Mouse (Mus musculus): ENCODE results near the gene Bag6. TPM values are rescaled to one million over a fixed set of nuclear protein-coding genes. Genes with fewer than 3 reads are reported as not detected.
"Not testable (repeated sequence)": the region's sequence is repeated elsewhere in the genome, so short reads cannot be mapped to it uniquely, and the experiment has no call there.

Bag6 gene
- polyA plus RNA-seq, 1 experiment from 2014 or later: 51.2 TPM

DNA sequence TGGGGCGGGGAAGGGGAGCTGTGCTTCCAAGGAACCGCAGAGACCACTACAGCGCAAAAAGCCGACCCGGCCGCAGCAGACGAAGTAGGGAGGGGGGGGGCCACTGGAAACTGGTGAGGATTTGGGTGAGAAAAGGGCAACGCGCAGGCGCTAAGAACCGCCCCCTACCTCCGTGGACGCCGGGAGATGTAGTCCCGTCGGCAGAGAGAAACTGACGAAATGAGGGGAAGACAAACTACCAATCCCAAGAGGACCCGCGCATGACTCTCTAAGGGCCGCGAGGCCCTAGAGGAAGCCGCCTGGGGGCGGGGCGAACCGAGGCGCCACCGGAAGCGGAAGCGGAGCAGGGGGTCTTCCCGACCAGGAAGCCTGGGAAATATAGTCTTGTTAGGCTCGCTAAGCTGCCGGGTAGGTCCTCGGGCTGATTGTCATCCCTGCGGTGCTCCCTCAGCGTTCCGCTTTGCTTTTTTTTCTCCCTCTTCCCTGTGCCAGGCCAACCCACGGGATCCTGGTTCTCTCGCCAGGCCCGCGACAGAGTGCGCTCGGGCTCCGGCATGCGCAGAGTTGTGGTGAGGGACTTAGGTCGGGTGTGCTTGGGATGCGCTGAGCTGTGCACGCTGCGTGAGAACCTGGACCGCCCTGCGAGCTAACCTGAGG, 13.7 kb upstream of the Bag6 start, which contains the start of gene Gpank1:
Gene Gpank1 (plus strand): TSS at position 313 of the 657 bp plus-strand sequence.
- Histone ChIP-seq H3K9ac (peak within 1 kb of the TSS; percentile 91), H3K4me2 (peak within 1 kb of the TSS; percentile 95), H3K27ac (peak within 1 kb of the TSS; percentile 86), H3K36me3 (peaks cover 41% of the 10 kb centered on the region), H3K9me3 (no peaks in the 10 kb centered on the region), H3K27me3 (no peaks in the 10 kb centered on the region), H3K4me3 (peak within 1 kb of the TSS; percentile 81), H3K4me1 (peaks cover 33% of the 10 kb centered on the region)
- ATAC-seq (ENCODE audit: borderline replicate concordance, extremely low read depth, low FRiP score, low TSS enrichment): peak; percentile 97
- under 1% methylated on average over 48 of the region's 50 CpGs for WGBS

DNA sequence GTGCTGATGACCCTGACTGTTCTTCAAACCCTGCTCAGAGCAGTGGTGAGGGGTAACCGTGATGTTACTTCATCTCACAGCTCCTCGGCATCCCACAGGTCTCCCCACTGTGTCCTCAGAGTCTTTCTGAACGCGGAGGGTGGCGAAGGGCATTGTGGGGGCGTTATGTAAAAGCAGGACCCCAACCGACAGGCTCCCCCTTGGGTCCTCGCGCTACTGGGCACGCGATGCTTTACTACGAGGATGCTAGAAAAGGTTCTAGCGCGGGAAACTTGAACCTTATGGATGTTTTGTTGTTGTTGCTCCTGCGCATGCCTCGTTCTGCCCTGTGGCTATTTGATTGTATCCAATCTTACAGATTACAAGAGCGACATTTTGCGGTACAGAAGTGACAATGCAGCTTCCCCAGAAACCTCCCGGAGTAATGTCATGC, 13.1 kb upstream of the Bag6 start, which contains the start of gene Csnk2b:
Gene Csnk2b (minus strand): TSS at position 183 of the 433 bp plus-strand sequence.
- under 1% methylated on average over 19 of the region's 19 CpGs for WGBS
- Histone ChIP-seq H3K36me3 (peaks cover 37% of the 10 kb centered on the region), H3K9ac (peak within 1 kb of the TSS; percentile 91)

DNA sequence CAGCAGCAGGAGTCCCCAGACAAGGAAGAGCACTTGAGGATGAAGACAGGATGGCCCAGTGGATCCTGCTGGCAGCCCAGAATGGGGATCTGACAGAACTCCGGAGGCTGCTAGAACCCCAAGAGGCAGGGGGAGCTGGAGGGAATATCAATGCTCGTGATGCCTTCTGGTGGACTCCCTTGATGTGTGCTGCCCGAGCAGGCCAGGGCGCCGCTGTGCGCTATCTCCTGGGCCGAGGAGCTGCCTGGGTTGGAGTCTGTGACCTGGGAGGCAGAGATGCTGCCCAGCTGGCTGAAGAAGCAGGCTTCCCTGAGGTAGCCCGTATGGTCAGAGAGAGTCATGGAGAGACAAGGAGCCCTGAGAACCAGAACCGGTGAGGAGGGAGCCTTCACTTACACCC, 11.7 kb upstream of the Bag6 start:
- H3K4me3 ChIP-seq; H3K9me3 ChIP-seq; ATAC-seq (ENCODE audit: borderline replicate concordance, extremely low read depth, low FRiP score, low TSS enrichment); H3K4me2 ChIP-seq; H3K27me3 ChIP-seq; H3K9ac ChIP-seq; H3K27ac ChIP-seq: not testable (repeated sequence)
- Histone ChIP-seq H3K4me1 (peaks cover 48% of the 10 kb centered on the region), H3K36me3 (peaks cover 26% of the 10 kb centered on the region)
- 87% methylated on average over 9 of the region's 9 CpGs for WGBS

More for the DNA sequence above, 13.1 kb upstream of the Bag6 start, which contains the start of gene Csnk2b:
- no peaks in the 10 kb centered on the region for H3K27me3 ChIP-seq
- peak within 1 kb of the TSS; percentile 95 for H3K4me2 ChIP-seq
- ATAC-seq (ENCODE audit: borderline replicate concordance, extremely low read depth, low FRiP score, low TSS enrichment): no peak; the same call in 1 of the 2 replicates
- peak within 1 kb of the TSS; percentile 86 for H3K27ac ChIP-seq
- H3K4me3 ChIP-seq: peak within 1 kb of the TSS; percentile 81
- H3K4me1 ChIP-seq: peaks cover 37% of the 10 kb centered on the region
- no peaks in the 10 kb centered on the region for H3K9me3 ChIP-seq

DNA sequence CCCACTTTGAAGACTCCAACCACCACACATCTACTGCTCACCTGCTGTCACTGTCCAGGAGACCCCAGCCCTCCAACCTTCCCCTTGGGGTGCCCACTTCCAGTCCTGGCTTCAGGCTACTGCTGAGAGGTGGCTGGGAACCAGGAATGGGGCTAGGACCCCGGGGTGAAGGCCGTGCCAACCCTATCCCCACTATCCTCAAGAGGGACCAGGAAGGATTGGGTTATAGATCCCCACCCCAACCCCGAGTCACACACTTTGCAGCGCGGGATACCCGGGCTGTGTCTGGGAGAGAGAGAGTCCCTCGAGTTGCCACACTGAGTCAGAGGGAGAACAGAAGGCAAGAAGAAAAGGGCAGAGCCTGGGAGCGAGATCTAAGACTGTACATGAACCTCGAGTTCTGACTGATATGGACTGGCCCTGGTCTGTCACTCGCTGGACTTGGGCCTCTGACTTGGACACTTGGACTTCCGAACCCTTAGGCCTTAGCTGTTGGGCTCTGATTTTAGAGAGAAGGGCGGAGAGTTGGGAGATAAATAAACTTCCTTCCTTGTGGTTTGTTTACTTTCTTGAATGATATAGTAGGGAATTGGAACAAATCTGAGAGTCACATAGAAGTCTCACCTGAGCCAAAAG, 10.6 kb upstream of the Bag6 start:
- not testable (repeated sequence) for H3K9me3 ChIP-seq; ATAC-seq (ENCODE audit: borderline replicate concordance, extremely low read depth, low FRiP score, low TSS enrichment); H3K9ac ChIP-seq; H3K4me2 ChIP-seq; H3K27ac ChIP-seq; H3K27me3 ChIP-seq; H3K4me3 ChIP-seq
- peaks cover 15% of the 10 kb centered on the region; the same call in 1 of the 2 replicates for H3K36me3 ChIP-seq
- peaks cover 48% of the 10 kb centered on the region for H3K4me1 ChIP-seq
- 89% methylated on average over 12 of the region's 12 CpGs for WGBS

DNA sequence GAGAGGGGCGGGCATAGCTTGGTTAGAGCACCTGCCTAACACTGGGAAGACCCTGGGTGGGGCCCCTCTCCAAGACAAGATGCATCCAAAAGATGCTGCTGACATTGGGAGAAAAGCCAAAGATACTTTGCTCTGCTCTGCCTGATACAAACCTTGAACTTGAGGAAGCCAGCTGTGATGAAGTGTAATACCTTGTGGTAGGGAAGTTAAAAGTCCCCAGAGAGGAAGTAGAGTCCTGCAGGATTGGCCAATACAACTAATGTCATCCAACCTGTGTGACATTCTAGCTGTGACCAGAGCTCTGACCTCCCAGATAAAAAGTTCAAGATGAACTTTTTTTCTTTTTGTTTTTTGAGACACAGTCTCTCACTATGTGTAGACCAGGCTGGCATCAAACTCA, 9.9 kb upstream of the Bag6 start:
- peak overlapping the region; percentile 89; the same call in 1 of the 2 replicates for H3K27ac ChIP-seq
- WGBS: 81% methylated on average over 1 of the region's 1 CpGs
- H3K4me2 ChIP-seq: no peak overlapping the region; the same call in 1 of the 2 replicates
- peak overlapping the region; percentile 67; the same call in 1 of the 2 replicates for H3K4me3 ChIP-seq
- H3K9me3 ChIP-seq: no peaks in the 10 kb centered on the region
- H3K27me3 ChIP-seq: no peaks in the 10 kb centered on the region
- H3K9ac ChIP-seq: no peak overlapping the region
- H3K4me1 ChIP-seq: peaks cover 42% of the 10 kb centered on the region
- peaks cover 10% of the 10 kb centered on the region; the same call in 1 of the 2 replicates for H3K36me3 ChIP-seq
- no peak for ATAC-seq (ENCODE audit: borderline replicate concordance, extremely low read depth, low FRiP score, low TSS enrichment)

DNA sequence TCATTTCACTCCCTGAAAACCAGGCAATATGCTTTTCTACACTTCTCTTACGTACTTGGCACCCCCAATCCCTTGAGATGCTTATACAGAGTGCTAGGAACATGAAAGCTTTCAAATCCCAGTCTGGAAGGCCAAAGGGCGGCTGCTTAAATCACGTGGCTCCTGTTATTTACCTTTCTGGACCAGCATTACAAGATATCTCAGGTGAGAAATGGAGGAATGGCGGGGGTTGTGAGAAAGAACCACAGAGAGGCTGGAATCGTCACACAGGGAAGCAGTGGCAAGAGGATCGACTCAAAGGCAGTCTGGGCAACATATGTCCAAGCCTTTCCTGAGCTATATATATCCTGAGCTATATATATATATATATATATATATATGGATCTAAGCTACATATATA, 9.4 kb upstream of the Bag6 start:
- 14% methylated on average over 6 of the region's 6 CpGs for WGBS

DNA sequence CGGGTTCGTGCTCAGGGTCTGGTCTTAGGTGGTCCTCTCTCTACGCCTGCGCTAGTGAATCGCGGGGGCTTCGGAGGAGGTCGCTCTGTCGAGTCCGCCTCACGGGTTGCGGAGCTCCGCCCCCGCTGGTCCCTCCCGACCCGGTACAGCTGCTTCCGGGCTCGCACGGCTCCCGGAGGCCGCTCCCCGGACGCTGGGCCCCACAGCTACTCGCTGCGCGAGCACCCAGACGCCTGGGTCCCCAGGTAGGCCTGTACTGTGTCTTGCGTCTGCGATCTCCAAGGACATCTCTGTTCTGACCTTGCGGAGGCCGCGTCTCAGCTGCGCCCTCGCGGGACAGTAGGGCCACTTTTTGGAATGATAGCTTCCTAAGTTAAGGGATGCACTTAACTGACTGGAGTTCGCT, 8.8 kb upstream of the Bag6 start, which contains the start of gene D17H6S53E:
Gene D17H6S53E (plus strand): TSS at position 168 of the 406 bp plus-strand sequence.
- H3K9ac ChIP-seq: peak within 1 kb of the TSS; percentile 72
- 0% methylated on average over 36 of the region's 36 CpGs for WGBS
- peak; percentile 50 for ATAC-seq (ENCODE audit: borderline replicate concordance, extremely low read depth, low FRiP score, low TSS enrichment)
- H3K4me2 ChIP-seq: peak within 1 kb of the TSS; percentile 69
- peak within 1 kb of the TSS; percentile 89 for H3K27ac ChIP-seq
- H3K4me3 ChIP-seq: peak within 1 kb of the TSS; percentile 67
- peaks cover 10% of the 10 kb centered on the region; the same call in 1 of the 2 replicates for H3K36me3 ChIP-seq
- H3K27me3 ChIP-seq: no peaks in the 10 kb centered on the region
- H3K4me1 ChIP-seq: peaks cover 37% of the 10 kb centered on the region
- no peaks in the 10 kb centered on the region for H3K9me3 ChIP-seq

More for the DNA sequence above, 9.4 kb upstream of the Bag6 start:
- no peaks in the 10 kb centered on the region for H3K27me3 ChIP-seq
- peak overlapping the region; percentile 69 for H3K4me2 ChIP-seq
- H3K27ac ChIP-seq: peak overlapping the region; percentile 89
- H3K4me3 ChIP-seq: peak overlapping the region; percentile 67
- peaks cover 37% of the 10 kb centered on the region for H3K4me1 ChIP-seq
- H3K9ac ChIP-seq: peak overlapping the region; percentile 72
- no peak for ATAC-seq (ENCODE audit: borderline replicate concordance, extremely low read depth, low FRiP score, low TSS enrichment)
- H3K9me3 ChIP-seq: no peaks in the 10 kb centered on the region
- peaks cover 10% of the 10 kb centered on the region; the same call in 1 of the 2 replicates for H3K36me3 ChIP-seq

DNA sequence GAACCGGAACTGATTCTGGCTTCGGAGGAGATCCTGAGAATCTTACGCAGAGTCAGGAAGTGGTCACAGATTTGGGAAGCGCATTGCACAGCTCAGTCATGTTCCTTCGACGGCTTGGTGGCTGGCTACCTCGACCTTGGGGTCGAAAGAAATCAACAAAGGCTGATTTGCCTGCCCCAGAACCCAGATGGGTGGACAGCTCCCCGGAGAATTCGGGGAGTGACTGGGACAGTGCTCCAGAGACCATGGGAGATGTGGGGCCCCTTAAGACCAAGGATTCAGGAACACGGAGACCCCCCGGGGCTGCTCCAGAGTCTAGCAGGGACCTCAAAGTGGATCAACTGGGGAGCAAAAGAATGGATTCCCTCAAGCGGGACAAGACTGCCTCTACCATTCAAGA, 8.0 kb upstream of the Bag6 start:
- peak overlapping the region; percentile 72; the same call in 1 of the 2 replicates for H3K9ac ChIP-seq
- H3K27ac ChIP-seq: 0 out of 2 replicates have a peak overlapping the region, but pooled peaks have one; percentile 89
- peaks cover 34% of the 10 kb centered on the region for H3K4me1 ChIP-seq
- H3K4me2 ChIP-seq: peak overlapping the region; percentile 69
- no peaks in the 10 kb centered on the region for H3K27me3 ChIP-seq
- ATAC-seq (ENCODE audit: borderline replicate concordance, extremely low read depth, low FRiP score, low TSS enrichment): no peak
- 54% methylated on average over 13 of the region's 13 CpGs for WGBS
- no peaks in the 10 kb centered on the region for H3K9me3 ChIP-seq
- H3K36me3 ChIP-seq: peaks cover 10% of the 10 kb centered on the region; the same call in 1 of the 2 replicates
- peak overlapping the region; percentile 67 for H3K4me3 ChIP-seq

DNA sequence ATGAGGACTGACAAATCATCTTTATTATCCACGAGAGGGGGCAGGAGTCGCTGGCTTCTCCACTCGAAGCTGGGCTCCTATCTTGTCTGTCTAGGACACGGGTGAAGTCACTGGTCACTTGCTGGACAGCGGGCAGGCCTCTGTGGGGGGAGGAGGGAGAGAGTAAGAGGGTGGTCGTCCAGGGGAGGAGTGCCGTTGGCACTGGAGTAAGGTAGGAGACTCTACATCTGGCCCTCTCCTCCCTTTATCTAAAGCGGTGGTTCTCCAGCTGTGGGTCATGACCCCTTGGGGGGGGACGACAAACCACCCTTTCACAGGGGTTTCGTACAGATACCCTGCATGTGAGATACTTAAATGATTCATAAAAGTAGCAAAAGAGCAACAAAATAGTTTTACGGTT, 6.0 kb upstream of the Bag6 start:
- Histone ChIP-seq H3K27me3 (no peaks in the 10 kb centered on the region), H3K9me3 (no peaks in the 10 kb centered on the region), H3K36me3 (peaks cover 4% of the 10 kb centered on the region; the same call in 1 of the 2 replicates), H3K4me1 (peaks cover 32% of the 10 kb centered on the region), H3K4me2 (no peak overlapping the region), H3K4me3 (no peak overlapping the region), H3K9ac (no peak overlapping the region), H3K27ac (no peak overlapping the region)
- ATAC-seq (ENCODE audit: borderline replicate concordance, extremely low read depth, low FRiP score, low TSS enrichment): no peak
- WGBS: 53% methylated on average over 11 of the region's 11 CpGs

DNA sequence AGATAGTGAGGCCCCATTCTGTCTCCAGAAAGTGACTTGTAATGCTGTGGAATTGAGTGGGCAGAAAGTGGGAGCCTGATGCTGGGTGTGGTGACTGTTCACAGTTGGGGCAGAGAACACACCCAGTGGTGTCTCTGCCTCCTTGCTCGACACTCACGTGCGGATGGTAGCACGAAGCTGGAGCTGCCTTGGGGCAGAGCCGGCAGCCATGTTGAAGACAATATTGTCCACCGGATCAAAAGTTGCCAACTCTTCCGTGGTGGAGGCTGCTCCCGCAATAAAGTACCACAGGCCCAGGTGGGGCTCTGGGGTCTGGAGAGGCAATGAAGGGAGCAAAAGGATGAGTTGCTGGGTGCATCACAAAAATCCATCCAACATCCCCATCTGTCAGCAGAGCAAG, 3.9 kb upstream of the Bag6 start:
- peaks cover 19% of the 10 kb centered on the region for H3K4me1 ChIP-seq
- no peak overlapping the region for H3K9ac ChIP-seq
- no peaks in the 10 kb centered on the region; the same call in 1 of the 2 replicates for H3K36me3 ChIP-seq
- H3K27ac ChIP-seq: no peak overlapping the region
- no peaks in the 10 kb centered on the region for H3K27me3 ChIP-seq
- 91% methylated on average over 8 of the region's 8 CpGs for WGBS
- no peak overlapping the region for H3K4me3 ChIP-seq
- no peak overlapping the region for H3K4me2 ChIP-seq
- ATAC-seq (ENCODE audit: borderline replicate concordance, extremely low read depth, low FRiP score, low TSS enrichment): no peak
- H3K9me3 ChIP-seq: no peaks in the 10 kb centered on the region

DNA sequence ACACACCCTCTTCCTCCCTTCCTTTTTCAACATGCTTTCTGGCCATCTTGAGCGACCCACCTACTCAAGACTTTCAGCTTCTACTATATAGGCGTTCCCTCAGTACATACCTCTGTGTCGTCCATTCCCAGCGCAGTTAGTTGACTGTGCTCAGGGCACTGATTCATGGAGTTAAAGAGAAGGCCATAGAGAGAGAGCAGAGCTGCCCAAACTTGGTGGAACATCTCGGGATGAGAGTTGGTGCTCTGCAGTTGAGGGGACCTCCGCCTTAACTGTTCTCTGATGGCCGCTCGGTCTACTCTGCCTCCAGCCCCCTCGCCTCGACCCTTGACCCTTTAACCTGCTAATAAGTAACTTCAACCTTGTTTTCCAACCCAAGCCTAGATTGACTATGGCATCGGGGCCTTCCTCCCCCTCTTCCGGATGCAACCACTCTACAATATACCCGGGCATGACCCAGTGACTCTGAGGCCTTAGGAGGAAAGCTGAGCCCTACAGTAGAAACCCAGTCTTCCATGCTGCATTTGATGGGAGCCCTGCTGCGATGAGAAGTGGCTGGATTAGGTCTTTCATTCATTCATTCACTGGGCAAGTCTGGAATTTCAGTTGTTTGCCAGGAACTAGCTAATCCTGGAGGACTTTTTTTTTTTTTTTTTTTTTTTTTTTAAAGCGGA, 3.3 kb upstream of the Bag6 start, which contains the start of gene Apom:
Gene Apom (minus strand): TSS at position 551 of the 674 bp plus-strand sequence.
- Histone ChIP-seq H3K27ac (no peak within 1 kb of the TSS), H3K4me1 (peaks cover 23% of the 10 kb centered on the region), H3K4me3 (no peak within 1 kb of the TSS), H3K9me3 (no peaks in the 10 kb centered on the region), H3K4me2 (no peak within 1 kb of the TSS), H3K36me3 (no peaks in the 10 kb centered on the region; the same call in 1 of the 2 replicates), H3K9ac (no peak within 1 kb of the TSS), H3K27me3 (no peaks in the 10 kb centered on the region)
- ATAC-seq (ENCODE audit: borderline replicate concordance, extremely low read depth, low FRiP score, low TSS enrichment): no peak
- 72% methylated on average over 15 of the region's 15 CpGs for WGBS
